Mouse (Mus musculus): ENCODE results near the gene Krtap5-3. TPM values are rescaled to one million over a fixed set of nuclear protein-coding genes. Genes with fewer than 3 reads are reported as not detected.
"Not testable (repeated sequence)": the region's sequence is repeated elsewhere in the genome, so short reads cannot be mapped to it uniquely, and the experiment has no call there.

Krtap5-3 gene
- polyA plus RNA-seq, 1 experiment from 2014 or later: not detected

DNA sequence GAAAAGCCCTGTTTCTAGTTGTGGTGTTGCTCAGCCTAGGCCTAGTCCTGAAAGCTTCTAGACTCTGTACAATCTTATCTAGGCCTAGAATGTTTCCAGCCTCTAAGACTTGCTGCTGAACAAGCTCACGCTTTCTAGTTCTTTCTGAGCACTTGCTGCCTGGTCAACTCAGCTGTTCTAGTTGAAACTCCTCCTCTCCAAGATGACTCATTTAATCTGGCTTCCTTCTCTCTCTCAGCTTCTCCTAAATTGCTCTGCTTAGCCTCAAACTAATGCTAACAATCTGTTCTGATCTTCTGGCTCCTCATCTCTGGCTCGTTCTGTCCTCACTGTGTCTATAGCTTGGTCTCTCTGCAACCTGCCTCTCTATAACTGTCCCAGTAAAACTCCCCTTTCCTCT, 2.4 kb upstream of the Krtap5-3 start:
- no peak overlapping the region for H3K4me3 ChIP-seq (replicated peaks)
- H3K9me3 ChIP-seq: no peaks in the 10 kb centered on the region
- peaks cover 10% of the 10 kb centered on the region; the same call in 1 of the 2 replicates for H3K27me3 ChIP-seq
- ATAC-seq (ENCODE audit: insufficient number of reproducible peaks, insufficient read depth, low FRiP score, low TSS enrichment, low read depth): no peak
- H3K27ac ChIP-seq: no peak overlapping the region
- H3K36me3 ChIP-seq: no peaks in the 10 kb centered on the region
- no peak overlapping the region for H3K4me2 ChIP-seq
- 83% methylated on average over 2 of the region's 2 CpGs for WGBS
- H3K9ac ChIP-seq (replicated peaks): no peak overlapping the region
- H3K4me1 ChIP-seq (replicated peaks): no peaks in the 10 kb centered on the region

DNA sequence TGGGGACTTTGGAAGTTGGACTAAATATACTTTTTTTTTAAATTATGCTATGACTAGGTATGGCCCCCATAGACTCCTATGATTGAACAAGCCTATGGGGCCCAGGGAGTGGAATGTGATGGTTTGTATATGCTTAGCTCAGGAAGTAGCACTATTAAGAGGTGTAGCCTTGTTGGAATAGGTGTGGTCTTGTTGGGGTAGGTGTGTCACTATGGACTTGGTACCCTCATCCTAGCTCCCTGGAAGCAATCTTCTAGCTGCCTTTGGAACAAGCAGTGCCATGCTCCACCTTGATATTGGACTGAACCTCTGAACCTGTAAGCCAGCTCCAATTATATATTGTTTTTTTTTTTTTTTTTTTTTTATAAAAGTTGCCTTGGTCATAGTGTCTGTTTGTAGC, 4.3 kb downstream of the Krtap5-3 start:
- Histone ChIP-seq H3K36me3 (no peaks in the 10 kb centered on the region), H3K9me3 (no peaks in the 10 kb centered on the region), H3K4me1 (replicated peaks) (no peaks in the 10 kb centered on the region), H3K4me2 (no peak overlapping the region), H3K27me3 (no peaks in the 10 kb centered on the region; the same call in 1 of the 2 replicates), H3K9ac (replicated peaks) (no peak overlapping the region), H3K27ac (no peak overlapping the region), H3K4me3 (replicated peaks) (no peak overlapping the region)
- no peak for ATAC-seq (ENCODE audit: insufficient number of reproducible peaks, insufficient read depth, low FRiP score, low TSS enrichment, low read depth)

DNA sequence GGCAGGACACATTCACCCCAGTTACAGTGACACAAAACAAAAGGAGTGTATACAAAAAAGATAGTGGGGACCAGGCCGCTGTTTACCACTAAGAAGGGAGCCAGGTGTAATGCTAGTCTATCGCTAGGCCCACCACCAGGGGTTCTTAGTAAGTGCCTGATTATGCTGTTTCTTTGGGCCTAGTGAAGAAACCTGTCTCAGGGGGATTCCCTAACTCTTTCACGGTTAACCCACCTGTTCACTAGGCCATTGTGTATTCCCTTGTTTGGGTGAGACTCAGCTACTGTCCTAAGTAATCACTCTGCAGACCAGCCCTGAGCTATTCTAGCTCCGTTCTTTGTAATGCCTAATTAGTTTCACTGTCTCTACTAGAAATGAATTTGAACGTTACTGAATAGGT, 5.7 kb downstream of the Krtap5-3 start:
- H3K27ac ChIP-seq; ATAC-seq (ENCODE audit: insufficient number of reproducible peaks, insufficient read depth, low FRiP score, low TSS enrichment, low read depth); H3K27me3 ChIP-seq; H3K9me3 ChIP-seq; H3K4me3 ChIP-seq (replicated peaks); H3K36me3 ChIP-seq; H3K4me2 ChIP-seq; H3K4me1 ChIP-seq (replicated peaks); H3K9ac ChIP-seq (replicated peaks): not testable (repeated sequence)
- WGBS: 79% methylated on average over 5 of the region's 5 CpGs

DNA sequence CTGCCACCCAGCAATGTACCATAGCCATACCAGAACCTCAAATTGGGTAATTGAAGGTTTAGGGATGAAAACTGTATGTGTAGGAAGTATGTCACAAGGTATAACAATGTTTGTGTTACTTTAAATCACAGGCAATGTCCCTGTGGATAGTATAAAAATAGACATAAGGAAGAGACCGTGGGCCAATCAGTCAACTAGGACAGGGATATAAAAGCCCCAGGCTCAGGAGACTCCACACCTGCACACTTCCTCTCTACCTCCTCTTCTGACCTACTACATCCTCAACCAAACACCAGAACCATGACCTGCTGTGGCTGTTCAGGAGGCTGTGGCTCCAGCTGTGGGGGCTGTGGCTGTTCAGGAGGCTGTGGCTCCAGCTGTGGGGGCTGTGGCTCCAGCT, 10.4 kb downstream of the Krtap5-3 start, which contains the start of gene Gm7579:
Gene Gm7579, plus strand, starts transcription at position 301 of the 400 bp plus-strand sequence.
- H3K4me1 ChIP-seq (replicated peaks): no peaks in the 10 kb centered on the region
- WGBS: 71% methylated on average over 1 of the region's 1 CpGs
- H3K27ac ChIP-seq: no peak within 1 kb of the TSS
- H3K27me3 ChIP-seq: no peaks in the 10 kb centered on the region; the same call in 1 of the 2 replicates
- no peak within 1 kb of the TSS for H3K4me3 ChIP-seq (replicated peaks)
- no peaks in the 10 kb centered on the region for H3K9me3 ChIP-seq
- H3K9ac ChIP-seq (replicated peaks): no peak within 1 kb of the TSS
- no peak within 1 kb of the TSS for H3K4me2 ChIP-seq
- H3K36me3 ChIP-seq: no peaks in the 10 kb centered on the region
- ATAC-seq (ENCODE audit: insufficient number of reproducible peaks, insufficient read depth, low FRiP score, low TSS enrichment, low read depth): no peak

DNA sequence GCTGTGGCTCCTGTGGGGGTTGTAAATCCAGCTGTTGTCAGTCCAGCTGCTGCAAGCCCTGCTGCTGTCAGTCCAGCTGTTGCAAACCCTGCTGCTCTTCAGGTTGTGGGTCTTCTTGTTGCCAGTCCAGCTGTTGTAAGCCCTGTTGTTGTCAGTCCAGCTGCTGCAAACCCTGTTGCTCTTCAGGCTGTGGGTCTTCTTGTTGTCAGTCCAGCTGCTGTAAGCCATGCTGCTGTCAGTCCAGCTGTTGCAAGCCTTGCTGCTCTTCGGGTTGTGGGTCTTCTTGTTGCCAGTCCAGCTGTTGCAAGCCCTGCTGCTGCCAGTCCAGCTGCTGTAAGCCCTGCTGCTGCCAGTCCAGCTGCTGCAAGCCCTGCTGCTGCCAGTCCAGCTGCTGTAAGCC, 11.0 kb downstream of the Krtap5-3 start:
- not testable (repeated sequence) for H3K27me3 ChIP-seq; H3K4me3 ChIP-seq (replicated peaks); H3K9me3 ChIP-seq; ATAC-seq (ENCODE audit: insufficient number of reproducible peaks, insufficient read depth, low FRiP score, low TSS enrichment, low read depth); H3K9ac ChIP-seq (replicated peaks); H3K27ac ChIP-seq; H3K36me3 ChIP-seq; H3K4me2 ChIP-seq; H3K4me1 ChIP-seq (replicated peaks)
- 71% methylated on average over 1 of the region's 1 CpGs for WGBS

DNA sequence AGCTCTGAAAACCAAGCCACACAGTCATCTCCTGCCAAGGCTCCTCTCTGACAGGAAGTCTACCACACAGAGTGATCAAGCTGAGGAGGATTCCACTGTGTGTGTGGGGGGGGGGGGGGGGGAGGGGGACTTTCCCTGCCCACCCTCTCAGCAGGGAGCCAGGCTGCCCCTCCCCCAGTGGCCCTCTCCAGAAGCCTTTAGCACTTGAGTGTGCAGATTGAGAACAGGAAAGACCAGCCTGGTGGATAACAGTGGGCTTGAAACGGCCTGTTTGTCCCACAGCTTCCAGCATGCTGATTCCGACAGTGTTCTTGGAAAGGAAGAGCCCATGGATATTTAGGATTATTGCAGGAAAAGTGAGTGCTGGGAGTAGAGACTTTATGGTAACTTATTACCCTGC, 23.4 kb downstream of the Krtap5-3 start:
- H3K4me2 ChIP-seq: no peak overlapping the region
- no peak overlapping the region for H3K9ac ChIP-seq (replicated peaks)
- H3K27me3 ChIP-seq: no peaks in the 10 kb centered on the region
- no peak overlapping the region for H3K27ac ChIP-seq
- no peak for ATAC-seq (ENCODE audit: insufficient number of reproducible peaks, insufficient read depth, low FRiP score, low TSS enrichment, low read depth)
- 43% methylated on average over 2 of the region's 2 CpGs for WGBS
- H3K4me3 ChIP-seq (replicated peaks): no peak overlapping the region
- H3K9me3 ChIP-seq: no peaks in the 10 kb centered on the region
- H3K4me1 ChIP-seq (replicated peaks): 0 out of 2 replicates have a peak, but pooled peaks cover 8% of the 10 kb centered on the region
- no peaks in the 10 kb centered on the region for H3K36me3 ChIP-seq

DNA sequence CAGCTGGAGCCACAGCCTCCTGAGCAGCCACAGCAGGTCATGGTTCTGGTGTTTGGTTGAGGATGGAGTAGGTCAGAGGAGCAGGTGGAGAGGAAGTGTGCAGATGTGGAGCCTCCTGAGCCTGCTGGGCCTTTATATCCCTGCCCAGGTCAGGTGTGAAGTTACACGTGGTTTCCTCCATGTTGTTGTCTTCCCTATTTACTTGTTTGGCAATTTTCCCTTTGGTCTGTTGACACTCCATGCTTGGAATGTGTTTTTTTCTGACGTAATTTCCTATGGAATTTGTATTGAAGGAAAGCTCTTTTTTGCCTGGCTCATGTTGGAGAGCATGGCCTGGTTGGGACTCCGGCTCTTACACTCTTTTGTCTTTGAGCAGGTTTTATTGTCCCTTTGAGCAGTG, 28.7 kb downstream of the Krtap5-3 start, which contains the start of gene Krtap5-5:
Gene Krtap5-5, minus strand, starts transcription at position 101 of the 400 bp plus-strand sequence.
- not testable (repeated sequence) for H3K4me1 ChIP-seq (replicated peaks); H3K27me3 ChIP-seq; H3K27ac ChIP-seq; H3K9me3 ChIP-seq; ATAC-seq (ENCODE audit: insufficient number of reproducible peaks, insufficient read depth, low FRiP score, low TSS enrichment, low read depth); H3K9ac ChIP-seq (replicated peaks); H3K4me2 ChIP-seq; H3K36me3 ChIP-seq; H3K4me3 ChIP-seq (replicated peaks)
- 49% methylated on average over 3 of the region's 3 CpGs for WGBS

DNA sequence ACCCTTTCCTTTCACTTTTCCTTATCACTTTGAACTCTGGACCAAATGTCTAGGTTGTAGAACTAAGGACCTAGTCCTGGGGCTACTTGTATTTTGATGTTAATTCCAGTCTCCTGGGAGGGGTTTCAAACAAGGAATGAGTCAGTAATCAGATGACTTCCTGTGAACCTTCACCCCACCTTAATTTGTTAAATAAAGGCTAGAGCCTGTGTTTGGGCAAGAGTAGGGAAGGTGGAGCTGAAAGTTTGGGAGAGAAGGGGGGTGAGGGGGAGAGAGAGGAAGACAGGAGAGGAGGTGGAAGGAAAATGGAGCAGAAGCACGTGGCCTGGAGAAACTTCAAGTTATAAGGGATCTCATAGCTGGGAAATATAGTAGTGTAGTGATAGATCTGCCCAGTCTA, 30.4 kb downstream of the Krtap5-3 start:
- Histone ChIP-seq H3K9ac (replicated peaks) (no peak overlapping the region), H3K27me3 (no peaks in the 10 kb centered on the region), H3K4me2 (no peak overlapping the region), H3K36me3 (no peaks in the 10 kb centered on the region), H3K4me1 (replicated peaks) (0 out of 2 replicates have a peak, but pooled peaks cover 7% of the 10 kb centered on the region), H3K4me3 (replicated peaks) (no peak overlapping the region), H3K27ac (no peak overlapping the region), H3K9me3 (0 out of 2 replicates have a peak, but pooled peaks cover 5% of the 10 kb centered on the region)
- 38% methylated on average over 1 of the region's 1 CpGs for WGBS
- ATAC-seq (ENCODE audit: insufficient number of reproducible peaks, insufficient read depth, low FRiP score, low TSS enrichment, low read depth): no peak

DNA sequence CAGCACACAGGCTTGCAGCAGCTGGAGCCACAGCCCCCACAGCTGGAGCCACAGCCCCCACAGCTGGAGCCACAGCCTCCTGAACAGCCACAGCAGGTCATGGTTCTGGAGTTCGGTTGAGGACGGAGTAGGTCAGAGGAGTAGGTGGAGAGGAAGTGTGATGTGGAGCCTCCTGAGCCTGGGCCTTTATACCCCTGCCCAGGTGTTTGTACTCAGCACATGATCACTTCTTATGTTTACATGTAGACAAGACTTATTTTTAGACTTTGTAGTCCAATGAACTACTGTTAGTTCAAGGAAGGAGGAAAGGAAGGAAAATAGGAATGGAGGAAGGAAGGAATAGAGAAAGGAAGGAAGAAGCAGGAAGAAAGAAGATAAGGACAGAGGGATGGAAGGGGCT, 39.8 kb downstream of the Krtap5-3 start, which contains the start of gene Gm40460:
Gene Gm40460, minus strand, starts transcription at position 101 of the 400 bp plus-strand sequence.
- H3K9me3 ChIP-seq: 0 out of 2 replicates have a peak, but pooled peaks cover under 1% of the 10 kb centered on the region
- no peaks in the 10 kb centered on the region for H3K27me3 ChIP-seq
- no peaks in the 10 kb centered on the region for H3K36me3 ChIP-seq
- no peak for ATAC-seq (ENCODE audit: insufficient number of reproducible peaks, insufficient read depth, low FRiP score, low TSS enrichment, low read depth)
- H3K9ac ChIP-seq (replicated peaks): no peak within 1 kb of the TSS
- WGBS: 26% methylated on average over 2 of the region's 2 CpGs
- no peaks in the 10 kb centered on the region for H3K4me1 ChIP-seq (replicated peaks)
- no peak within 1 kb of the TSS for H3K4me3 ChIP-seq (replicated peaks)
- H3K4me2 ChIP-seq: no peak within 1 kb of the TSS
- H3K27ac ChIP-seq: no peak within 1 kb of the TSS

DNA sequence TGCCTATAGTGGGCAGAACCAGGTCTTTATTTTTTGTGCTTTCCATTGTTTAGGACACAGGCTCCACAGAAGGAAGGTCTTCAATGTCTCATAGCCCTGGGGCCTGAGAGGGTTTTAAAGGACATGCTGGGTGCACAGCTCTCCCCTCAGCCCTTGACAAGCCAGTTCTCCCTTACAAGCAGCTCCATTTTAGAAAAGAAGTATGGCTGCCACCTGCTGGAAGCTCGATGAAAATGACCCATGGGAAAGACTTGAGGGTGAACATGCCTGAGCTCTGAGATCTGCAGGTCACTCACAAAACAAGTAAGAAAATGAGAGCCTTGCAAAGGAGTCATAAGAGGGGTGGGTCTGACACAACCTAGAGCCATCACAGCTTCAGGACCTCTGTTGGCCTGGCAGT, 48.7 kb downstream of the Krtap5-3 start:
- Histone ChIP-seq H3K27ac (no peak overlapping the region), H3K4me2 (no peak overlapping the region), H3K36me3 (no peaks in the 10 kb centered on the region), H3K9me3 (no peaks in the 10 kb centered on the region), H3K27me3 (0 out of 2 replicates have a peak, but pooled peaks cover 4% of the 10 kb centered on the region), H3K4me3 (replicated peaks) (no peak overlapping the region), H3K9ac (replicated peaks) (no peak overlapping the region), H3K4me1 (replicated peaks) (no peaks in the 10 kb centered on the region)
- ATAC-seq (ENCODE audit: insufficient number of reproducible peaks, insufficient read depth, low FRiP score, low TSS enrichment, low read depth): no peak
- WGBS: 0% methylated on average over 1 of the region's 1 CpGs
